Mouse (Mus musculus) B cell, adult 62 days (primary cell): ENCODE results near the gene Ireb2. TPM values are rescaled to one million over a fixed set of nuclear protein-coding genes. Genes with fewer than 3 reads are reported as not detected.

ENCODE experiments used
- total RNA-seq: library from RNA; stranded (reverse); gene quantifications from 4 replicates; pipeline ENCODE4 v1.2.4, GENCODE M21; 2023

Ireb2 gene
- total RNA-seq = 44.9 to 55.0 TPM (median 50.6 TPM) in 4 replicates

GRCm38 (mm10) chr9:54863363-54864281, at the start of gene Ireb2:
Gene Ireb2 (plus strand): TSS chr9:54863789.

GRCm38 (mm10) chr9:54917010-54917677, 53.6 kb downstream of the Ireb2 start, which contains the start of gene Hykk:
Gene Hykk (plus strand): TSS chr9:54917283.

GRCm38 (mm10) chr9:54950575-54951321, 87.2 kb downstream of the Ireb2 start, which contains the start of the genes Psma4 and AY074887:
Gene Psma4 (plus strand): TSS chr9:54950790.
Gene AY074887 (minus strand): TSS chr9:54950998.

Other genes starting within 250 kb of the Ireb2 start
- not detected in 4 replicates for gene Acsbg1, start 201.9 kb upstream of the Ireb2 start, total RNA-seq
- gene Dnaja4, start 164.9 kb upstream of the Ireb2 start, total RNA-seq = 1.3 to 2.6 TPM (median 1.7 TPM) in 4 replicates
- 59.6 to 74.1 TPM (median 64.8 TPM) in 4 replicates for gene Wdr61, start 129.3 kb upstream of the Ireb2 start, total RNA-seq
- gene Crabp1, start 99.0 kb upstream of the Ireb2 start, total RNA-seq = not detected in 4 replicates
- 0.55 to 1.3 TPM (median 1.0 TPM) in 4 replicates for gene Hykk, start 53.5 kb downstream of the Ireb2 start, total RNA-seq
- gene Psma4, start 87.0 kb downstream of the Ireb2 start, total RNA-seq = 85.0 to 88.1 TPM (median 87.5 TPM) in 4 replicates
- 0.81 to 1.3 TPM in 2 of 4 replicates, not detected in the others for gene AY074887, start 87.2 kb downstream of the Ireb2 start, total RNA-seq
- not detected in 4 replicates for gene Chrna5, start 117.1 kb downstream of the Ireb2 start, total RNA-seq
- not detected in 4 replicates for gene Chrna3, start 162.8 kb downstream of the Ireb2 start, total RNA-seq
- not detected in 4 replicates for gene Chrnb4, start 185.0 kb downstream of the Ireb2 start, total RNA-seq